Mouse (Mus musculus): Measurements from ENCODE around the gene Baiap3.

GRCm38 (mm10) chr17:25274571-25275346, 18.6 kb upstream of the Baiap3 start, which contains the start of gene Ube2i:
- no peak for TF ChIP-seq CTCF (IDR thresholded peaks at IDR 0.05; ENCODE audit: extremely low read depth, insufficient read depth, insufficient read length, insufficient replicate concordance)
- TF ChIP-seq POLR2A (IDR thresholded peaks at IDR 0.05; ENCODE audit: low read depth, low read length) = no peak
